Mouse (Mus musculus) gastrocnemius, postnatal 36 days (tissue): ENCODE results near the gene Endov. TPM values are rescaled to one million over a fixed set of nuclear protein-coding genes. Genes with fewer than 3 reads are reported as not detected.
A peak's percentile ranks its signal among the peaks of the same experiment; 100 is the strongest.

Experiments used
- DNase-seq, 2 experiments: peaks; one replicate each; pipeline ENCODE4 v3.0.0; 2022
- intact Hi-C: fragments of 180-260 bp; cut with DNase I; formaldehyde crosslinking; loops from one replicate; pipeline ENCODE4 v1.15.1; 2025
- total RNA-seq, 2 experiments: library from RNA; stranded (reverse); gene quantifications; 2 replicates each; pipeline ENCODE4 v1.2.3; 2021

The Endov gene
- total RNA-seq, 2 experiments from 2014 or later, result 3.8 to 3.9 TPM

DNA sequence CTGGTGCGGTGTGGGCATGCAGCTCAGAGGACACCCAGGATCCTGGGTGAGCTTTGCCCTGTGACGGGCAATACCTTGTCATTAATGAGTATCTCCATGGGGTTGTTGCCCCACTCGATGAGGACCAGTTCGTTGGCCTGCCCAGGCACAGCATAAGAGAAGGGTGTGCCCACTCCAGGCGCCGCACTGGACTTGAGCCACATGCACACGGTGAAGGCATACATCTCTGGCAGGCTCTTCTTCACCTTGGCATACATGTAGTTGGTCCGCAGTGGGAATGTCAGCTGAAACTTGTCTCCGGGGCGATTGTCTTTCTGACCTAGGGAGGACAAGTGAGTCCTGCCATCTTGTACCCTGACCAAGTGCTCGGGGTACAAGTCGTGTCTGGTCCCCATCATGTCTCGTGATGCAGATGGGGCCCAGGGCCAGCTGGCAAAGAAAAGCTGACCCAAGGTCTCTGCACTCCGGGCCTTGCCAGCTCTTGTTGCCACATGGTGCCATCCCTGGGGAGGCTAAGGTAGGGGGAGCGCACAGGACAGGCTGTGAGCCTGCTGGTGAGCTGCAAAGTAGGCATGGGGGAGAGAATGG, 53.5 kb downstream of the Endov start:
- intact Hi-C loops, result no loop called here
- DNase-seq, result no peak

- intact Hi-C loops, result no loop called here
- no peak for DNase-seq
Measured at GRCm38 (mm10) chr11:119545281-119545680, 54.1 kb downstream of the Endov start.

DNA sequence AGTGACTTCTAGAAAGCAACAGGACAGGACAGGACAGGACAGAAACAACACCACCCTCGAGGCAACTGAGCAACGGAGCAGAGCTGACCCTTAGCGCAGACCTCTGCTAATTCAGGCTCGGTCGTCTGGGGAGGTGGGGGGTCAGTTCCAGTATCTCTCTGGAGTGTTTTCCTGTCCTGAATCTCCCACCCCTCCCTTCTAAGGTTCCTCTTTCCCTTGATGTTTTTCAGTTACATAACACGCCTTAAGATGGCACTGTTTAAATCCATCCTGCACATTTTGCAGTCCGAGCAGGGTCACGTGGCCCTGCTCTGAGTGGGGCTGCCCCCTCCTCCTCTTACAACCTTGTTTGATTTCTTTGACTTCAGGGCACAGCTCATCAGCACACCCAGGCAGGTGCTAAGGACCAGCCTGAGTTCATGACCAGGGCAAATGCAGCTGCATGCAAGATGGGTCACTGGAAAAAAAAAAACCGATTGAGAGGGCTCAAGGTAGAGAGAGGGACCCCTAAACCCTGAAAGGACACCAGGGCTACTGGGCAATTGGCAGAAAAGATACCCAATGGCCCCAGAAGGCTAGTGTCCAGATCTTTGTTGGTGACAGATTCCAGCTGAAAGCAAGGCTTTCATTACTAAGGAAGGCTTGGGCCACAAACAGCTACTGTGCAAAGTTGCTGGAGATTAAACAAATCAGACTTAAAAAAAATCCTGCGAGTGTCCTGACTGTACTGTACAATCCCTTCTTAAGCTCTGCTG, 54.8 kb downstream of the Endov start:
- intact Hi-C loops, result no loop called here

DNA sequence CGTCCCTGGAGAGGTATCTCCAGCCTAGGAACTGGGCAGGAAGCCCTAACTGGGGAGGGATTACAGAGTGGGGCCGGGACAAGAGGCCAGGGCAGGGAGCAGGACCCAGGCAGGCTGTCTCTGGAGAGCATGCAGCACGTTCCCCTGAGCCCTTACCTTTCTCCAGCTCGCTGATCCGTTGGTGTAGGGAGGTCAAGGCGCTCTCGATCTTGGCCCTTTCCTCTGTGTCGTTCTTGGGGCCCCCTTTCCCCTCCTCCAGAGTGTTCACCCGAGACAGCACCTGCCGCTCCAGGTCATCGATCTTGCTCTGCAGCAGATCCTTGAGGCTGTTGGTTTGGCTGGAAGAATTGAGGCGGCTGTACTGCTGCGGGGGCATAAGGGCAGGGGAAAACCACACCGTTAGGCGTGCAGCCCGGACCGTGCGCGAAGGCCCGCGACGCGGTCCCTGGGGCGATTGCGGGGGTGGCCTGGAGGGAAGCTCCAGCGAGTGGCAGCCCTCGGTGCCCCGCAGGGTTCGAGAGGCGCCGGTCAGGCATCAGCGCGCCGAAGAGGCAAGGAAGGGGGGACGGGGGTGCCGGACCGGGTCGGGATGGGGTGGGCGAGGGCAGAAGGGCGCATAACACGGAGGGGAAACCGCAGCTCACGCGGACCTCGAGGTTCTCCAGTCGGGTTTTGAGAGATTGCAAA, 55.5 kb downstream of the Endov start:
- intact Hi-C loops, result no loop called here
- DNase-seq, result peak in 1 of 2 experiments; percentile 34

More for the DNA sequence above, 54.8 kb downstream of the Endov start:
- no peak for DNase-seq

DNA sequence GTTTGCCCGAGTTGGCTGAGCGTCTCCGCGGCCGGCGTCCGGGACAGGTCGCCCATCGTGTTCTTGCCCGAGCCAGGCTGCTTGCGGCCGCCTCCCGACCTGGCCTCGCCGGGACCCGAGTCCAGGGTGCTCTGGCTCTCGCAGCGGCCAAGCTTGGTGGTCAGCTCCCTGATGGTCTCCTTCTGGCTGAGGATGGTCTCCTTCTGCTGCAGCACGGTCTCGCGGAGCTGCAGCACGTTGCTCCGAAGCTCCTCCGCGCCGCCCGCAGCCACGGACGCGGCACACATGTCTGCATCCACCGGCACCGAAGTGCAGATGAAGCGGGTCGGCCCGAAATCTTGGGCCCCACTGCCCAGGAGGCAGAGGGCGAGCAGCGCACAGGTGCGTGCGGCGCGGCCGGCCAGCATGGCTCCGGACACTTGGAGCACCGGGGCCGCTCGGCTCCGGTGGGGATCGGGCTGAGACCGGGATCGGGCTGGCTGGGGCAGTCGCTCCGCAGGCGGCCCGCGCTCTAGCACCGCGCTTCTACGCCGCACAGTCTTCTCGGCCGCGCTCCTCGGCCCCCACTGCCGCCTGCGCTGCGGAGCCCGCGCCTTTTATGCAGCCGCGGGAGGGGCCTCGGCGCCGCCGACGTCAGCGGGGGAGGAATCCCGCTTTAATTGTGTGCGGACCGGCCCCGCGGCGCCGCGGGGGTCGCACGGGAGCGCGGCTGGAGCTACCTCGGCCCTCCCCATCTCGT, 56.2 kb downstream of the Endov start, which contains the start of gene Nptx1:
Nptx1 (minus strand) TSS at position 571 of the 739 bp plus-strand sequence.
- intact Hi-C loops, result no loop called here
- DNase-seq, result no peak

GRCm38 (mm10) chr11:119547951-119548591, 56.9 kb downstream of the Endov start:
- DNase-seq, result no peak
- intact Hi-C loops, result no loop called here

DNA sequence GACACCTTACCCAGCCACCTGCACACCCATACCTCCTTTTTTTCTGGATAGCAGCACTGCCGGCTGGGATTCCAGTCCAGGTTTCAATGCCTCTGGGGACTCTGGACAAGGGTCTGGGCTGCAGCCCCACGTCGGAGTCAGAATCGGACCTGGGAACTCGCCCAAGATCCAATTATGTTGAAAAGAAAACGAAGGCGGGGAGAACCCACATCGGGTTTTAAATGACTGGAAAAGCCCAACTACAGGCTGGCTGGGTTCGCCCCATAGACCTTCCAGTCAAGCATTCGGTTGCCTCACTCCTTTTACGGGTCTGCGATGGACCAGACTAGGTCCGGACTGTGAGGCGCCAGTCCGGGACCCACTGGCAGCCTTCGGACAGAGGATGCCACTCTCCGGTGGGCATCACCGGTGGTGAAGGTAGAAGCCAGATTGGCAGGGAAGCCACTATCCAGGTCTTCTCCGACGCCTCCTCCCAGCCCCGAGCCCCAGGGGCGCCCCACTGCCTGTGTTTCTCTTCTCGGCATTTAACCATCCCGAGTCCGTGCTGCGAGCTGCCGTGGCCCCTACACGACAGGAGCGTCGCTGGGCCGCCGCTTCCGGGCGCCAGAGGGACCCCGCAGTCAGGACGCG, 57.7 kb downstream of the Endov start:
- DNase-seq, result no peak
- intact Hi-C loops, result no loop called here

DNA sequence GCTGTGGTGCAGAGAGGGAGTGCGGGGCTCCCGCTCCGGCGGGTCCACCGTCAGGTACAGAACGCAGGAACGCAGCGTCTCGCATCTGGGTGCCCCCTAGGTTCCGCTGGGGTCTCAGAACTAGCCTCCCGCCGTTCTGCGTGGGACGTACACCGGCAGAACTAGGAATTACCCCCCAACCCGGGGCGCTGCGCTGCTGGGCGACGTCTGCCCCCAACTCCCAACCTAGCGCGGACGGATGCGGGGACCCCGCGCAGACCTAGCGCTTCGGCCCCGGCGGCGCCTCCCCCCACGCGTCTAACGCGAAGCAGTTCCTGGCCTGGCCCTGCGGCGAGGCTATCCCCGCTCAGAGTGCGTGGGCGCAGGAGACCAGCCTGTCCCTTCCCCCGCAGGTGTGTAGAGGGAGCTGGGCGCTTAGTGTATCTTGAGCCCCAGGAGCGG, 58.2 kb downstream of the Endov start:
- intact Hi-C loops, result no loop called here
- no peak for DNase-seq

DNA sequence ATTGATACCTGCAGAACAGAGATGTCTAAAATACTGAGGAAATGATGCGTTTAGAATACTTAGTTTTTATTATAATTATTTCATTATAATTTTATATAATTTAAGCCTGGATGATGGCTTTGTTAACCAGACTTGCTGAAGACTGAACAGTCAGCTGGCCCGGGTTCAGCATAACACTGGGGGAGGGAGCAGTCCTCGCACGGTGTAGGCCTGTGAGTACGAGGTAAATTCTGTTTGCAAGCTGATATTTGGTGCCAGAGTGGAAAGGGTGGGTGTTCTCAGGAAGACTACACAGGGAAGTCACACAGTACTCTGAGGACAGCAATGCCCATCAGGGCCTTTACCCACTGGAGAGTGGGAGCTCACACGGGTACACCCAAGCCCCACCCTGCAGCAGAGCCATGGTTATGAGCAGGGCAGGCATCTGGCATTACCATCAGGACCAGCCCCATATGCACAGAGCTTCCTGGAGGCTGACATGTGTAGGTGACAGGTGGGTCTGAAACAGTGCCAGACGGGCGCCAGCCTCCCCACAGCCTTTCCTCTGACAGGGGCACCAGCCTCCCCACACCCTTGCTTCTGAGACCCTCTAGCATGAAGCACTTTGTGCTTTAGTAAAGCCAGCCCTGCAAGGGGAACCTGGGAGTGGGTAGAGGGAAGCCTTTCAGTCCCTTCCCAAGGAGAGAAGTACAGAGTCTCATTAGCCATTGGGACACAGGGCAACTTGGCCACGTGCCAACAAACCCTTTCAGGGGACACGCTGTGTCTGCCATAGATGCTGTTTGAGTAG, 59.6 kb downstream of the Endov start:
- intact Hi-C loops, result no loop called here
- DNase-seq, result no peak

- intact Hi-C loops, result no loop called here
Measured at GRCm38 (mm10) chr11:119551468-119551867, 60.3 kb downstream of the Endov start.

DNA sequence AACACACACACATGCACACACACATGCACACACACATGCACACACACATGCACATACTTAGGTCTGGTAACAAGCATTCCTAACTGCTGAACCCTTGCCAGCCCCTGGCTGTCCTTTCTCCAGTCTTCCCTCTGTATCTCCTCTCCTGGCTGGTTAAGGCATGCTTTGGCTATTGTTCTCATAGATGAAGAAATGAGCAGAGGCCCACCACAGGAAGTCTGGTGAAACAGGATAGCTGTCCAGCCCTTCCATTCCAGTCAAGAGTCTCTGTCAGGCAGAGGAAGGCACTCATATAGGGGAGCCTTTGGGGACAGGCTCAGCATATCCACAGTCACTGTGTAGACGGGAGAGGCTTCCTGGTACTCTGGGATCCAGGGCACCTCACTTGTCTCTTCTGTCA, 61.2 kb downstream of the Endov start:
- no peak for DNase-seq
- intact Hi-C loops, result no loop called here

More at GRCm38 (mm10) chr11:119551468-119551867, 60.3 kb downstream of the Endov start:
- no peak for DNase-seq

- intact Hi-C loops, result no loop called here
- DNase-seq, result no peak
Measured at GRCm38 (mm10) chr11:119552902-119553802, 62.0 kb downstream of the Endov start.

DNA sequence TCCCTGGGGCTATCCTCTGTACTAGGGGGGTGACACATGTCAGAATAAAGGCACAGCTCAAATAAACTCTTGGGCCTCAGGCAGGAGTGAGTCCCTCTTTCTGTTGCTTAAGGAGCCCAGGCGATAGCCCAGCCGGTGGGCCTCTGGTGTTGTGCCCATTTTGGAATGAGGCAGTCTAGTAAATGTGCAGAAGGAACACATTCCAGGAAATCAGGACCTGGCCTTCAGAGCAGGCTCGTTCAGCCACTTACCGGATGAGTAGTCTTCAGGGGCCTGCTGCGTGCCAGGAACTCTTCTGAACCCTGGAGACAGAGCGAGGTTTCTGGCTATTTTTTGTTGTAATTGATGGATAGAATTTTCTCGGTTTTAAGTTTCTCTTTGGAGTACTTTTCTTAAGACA, 63.6 kb downstream of the Endov start:
- intact Hi-C loops, result no loop called here
- DNase-seq, result no peak

GRCm38 (mm10) chr11:119555170-119555569, 64.0 kb downstream of the Endov start:
- DNase-seq, result no peak
- intact Hi-C loops, result no loop called here

DNA sequence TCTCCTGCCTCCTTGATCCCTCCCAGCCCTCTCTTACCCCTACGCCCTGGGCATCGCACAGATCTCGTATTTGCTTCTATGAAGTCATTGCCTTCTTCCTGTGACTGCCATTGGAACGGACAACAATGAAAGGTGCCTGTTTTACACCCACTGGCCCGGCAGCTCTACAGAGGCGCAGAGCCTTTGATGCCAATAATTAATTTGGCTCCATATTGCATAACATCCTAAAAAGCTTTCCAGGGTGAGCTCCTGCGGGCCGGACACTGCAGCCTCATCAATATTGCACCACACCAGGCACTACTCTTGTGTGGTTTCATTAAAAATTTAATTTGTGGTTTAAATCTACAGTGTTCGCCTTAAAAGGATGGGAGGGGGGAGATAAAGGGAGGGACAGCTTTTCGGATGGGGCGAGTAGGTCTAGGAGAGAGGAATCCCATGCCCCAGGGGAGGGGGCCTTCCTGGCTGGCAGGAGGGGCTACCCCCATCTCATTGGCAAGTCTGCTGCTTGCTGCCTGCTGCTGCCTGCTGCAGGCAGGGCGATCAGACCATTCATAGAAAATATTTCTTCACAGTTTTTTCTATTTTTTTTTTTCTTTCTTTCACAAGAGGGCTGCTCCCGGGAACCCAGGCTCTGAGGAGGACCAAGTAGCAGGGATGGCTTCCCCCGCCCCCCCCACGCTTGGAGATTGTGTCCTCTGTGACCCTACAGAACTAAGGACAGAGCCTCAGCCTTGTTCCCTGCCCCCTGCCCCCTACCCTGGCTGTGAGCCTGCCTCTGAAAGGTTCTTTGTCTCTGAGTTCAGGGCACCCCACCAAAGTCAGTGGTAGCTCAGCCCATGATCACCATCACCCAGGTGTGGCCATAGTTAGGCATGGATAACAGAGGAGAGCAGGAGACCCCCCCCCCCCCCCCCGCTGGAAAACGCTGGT, 67.1 kb downstream of the Endov start:
- no peak for DNase-seq
- intact Hi-C loops, result no loop called here

DNA sequence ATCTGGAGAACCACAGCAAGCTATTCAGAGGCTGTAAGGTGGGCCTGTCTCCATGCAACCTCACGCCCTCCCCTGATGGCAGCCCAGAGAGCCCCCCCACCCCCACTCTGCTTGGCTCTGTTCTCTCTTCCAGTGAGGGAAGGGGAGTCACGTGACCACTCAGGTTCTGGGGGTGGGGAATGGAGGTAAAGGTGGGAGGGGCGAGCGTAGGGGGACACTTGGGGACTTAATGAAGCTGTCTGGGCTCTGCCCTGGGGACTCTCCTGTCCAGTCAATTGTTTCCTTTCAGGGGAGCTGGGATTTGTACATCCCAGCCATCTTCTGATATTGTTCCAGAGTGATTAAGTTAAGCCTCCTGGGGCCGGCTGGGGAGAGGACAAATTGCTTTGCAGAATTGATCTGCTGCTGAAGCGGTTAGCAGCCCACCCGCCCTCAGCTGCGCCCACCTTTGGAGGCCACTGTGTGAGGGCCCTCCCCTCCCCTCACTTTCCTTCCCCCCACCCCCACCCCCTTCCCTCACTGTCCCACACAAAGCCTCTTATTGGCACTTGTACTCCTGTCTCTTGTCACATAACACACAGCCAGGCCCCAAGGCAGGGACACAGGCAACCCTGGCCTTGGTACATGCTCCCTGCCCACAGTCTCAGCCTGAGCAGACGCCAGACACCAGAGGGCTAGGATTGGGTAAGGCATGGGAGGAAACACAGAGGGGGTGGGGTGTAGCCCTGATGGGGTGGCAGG, 67.9 kb downstream of the Endov start:
- intact Hi-C loops, result no loop called here
- DNase-seq, result no peak
